Mouse (Mus musculus): ENCODE measurements at regions not wholly inside any gene's neighbourhood (a gene's known extent, or its start where the extent isn't known, plus 50 kb on each side); places are given as distances from the start of the nearest gene placed in this dataset.

GRCm38 (mm10) chr8:127662776-127663499, 599.2 kb downstream of the Pard3 start:
- H3K27me3 ChIP-seq (ENCODE audit: control insufficient read depth, insufficient read depth, insufficient read length): no peaks in the 10 kb centered on the region
- H3K4me3 ChIP-seq: no peak overlapping the region
- H3K36me3 ChIP-seq (ENCODE audit: control insufficient read depth, insufficient read depth): no peaks in the 10 kb centered on the region
- H3ac ChIP-seq (ENCODE audit: control insufficient read depth, insufficient read length): no peak overlapping the region
- TF ChIP-seq POLR2A (IDR thresholded peaks at IDR 0.05; ENCODE audit: insufficient read length, low read depth): no peak
- TF ChIP-seq MYOD1 (IDR thresholded peaks at IDR 0.05; ENCODE audit: control insufficient read depth in 1 of 3, insufficient read length in 2 of 3, low read depth in 2 of 3): no peak
- TF ChIP-seq SRF (IDR thresholded peaks at IDR 0.05; ENCODE audit: control insufficient read depth, insufficient read length, low read depth): no peak
- TF ChIP-seq MAX (IDR thresholded peaks at IDR 0.05; ENCODE audit: low read depth): no peak
- TF ChIP-seq E2F4 (IDR thresholded peaks at IDR 0.05; ENCODE audit: insufficient read depth): no peak
- TF ChIP-seq USF1 (IDR thresholded peaks at IDR 0.05; ENCODE audit: low read depth): no peak
- TF ChIP-seq POLR2AphosphoS2 (IDR thresholded peaks at IDR 0.05; ENCODE audit: insufficient read length, low read depth): no peak
- TF ChIP-seq TCF3 (IDR thresholded peaks at IDR 0.05; ENCODE audit: insufficient read length, low read depth): no peak
- no peak for TF ChIP-seq MYOG (IDR thresholded peaks at IDR 0.05; ENCODE audit: control insufficient read depth in 1 of 3, insufficient read depth in 1 of 3, insufficient read length in 2 of 3, low read depth in 2 of 3)
- no peak for TF ChIP-seq REST (IDR thresholded peaks at IDR 0.05; ENCODE audit: insufficient read depth, insufficient read length)
- no peak for TF ChIP-seq CEBPB (IDR thresholded peaks at IDR 0.05; ENCODE audit: insufficient read depth, poor library complexity, severe bottlenecking)
- TF ChIP-seq TCF12 (IDR thresholded peaks at IDR 0.05; ENCODE audit: insufficient read depth, poor library complexity, severe bottlenecking): no peak
- H3K4me2 ChIP-seq (ENCODE audit: low read depth): no peak overlapping the region
- H3K79me2 ChIP-seq (ENCODE audit: control insufficient read depth, insufficient read depth): no peaks in the 10 kb centered on the region

GRCm38 (mm10) chr8:127666606-127667005, 602.9 kb downstream of the Pard3 start:
- Histone ChIP-seq H3K4me2 (ENCODE audit: low read depth) (no peak overlapping the region), H3ac (ENCODE audit: control insufficient read depth, insufficient read length) (no peak overlapping the region), H3K27me3 (ENCODE audit: control insufficient read depth, insufficient read depth, insufficient read length) (no peaks in the 10 kb centered on the region), H3K36me3 (ENCODE audit: control insufficient read depth, insufficient read depth) (no peaks in the 10 kb centered on the region), H3K79me2 (ENCODE audit: control insufficient read depth, insufficient read depth) (no peaks in the 10 kb centered on the region), H3K4me3 (no peak overlapping the region)
- TF ChIP-seq TCF12 (IDR thresholded peaks at IDR 0.05; ENCODE audit: insufficient read depth, poor library complexity, severe bottlenecking): no peak
- TF ChIP-seq TCF3 (IDR thresholded peaks at IDR 0.05; ENCODE audit: insufficient read length, low read depth): no peak
- TF ChIP-seq POLR2A (IDR thresholded peaks at IDR 0.05; ENCODE audit: insufficient read length, low read depth): no peak
- TF ChIP-seq CEBPB (IDR thresholded peaks at IDR 0.05; ENCODE audit: insufficient read depth, poor library complexity, severe bottlenecking): no peak
- TF ChIP-seq E2F4 (IDR thresholded peaks at IDR 0.05; ENCODE audit: insufficient read depth): no peak
- no peak for TF ChIP-seq MYOG (IDR thresholded peaks at IDR 0.05; ENCODE audit: control insufficient read depth in 1 of 3, insufficient read depth in 1 of 3, insufficient read length in 2 of 3, low read depth in 2 of 3)

- Histone ChIP-seq H3K27me3 (ENCODE audit: control insufficient read depth, insufficient read depth, insufficient read length) (no peaks in the 10 kb centered on the region), H3K4me3 (no peak overlapping the region), H3ac (ENCODE audit: control insufficient read depth, insufficient read length) (no peak overlapping the region), H3K79me2 (ENCODE audit: control insufficient read depth, insufficient read depth) (no peaks in the 10 kb centered on the region), H3K4me2 (ENCODE audit: low read depth) (no peak overlapping the region), H3K36me3 (ENCODE audit: control insufficient read depth, insufficient read depth) (no peaks in the 10 kb centered on the region)
- no peak for TF ChIP-seq E2F4 (IDR thresholded peaks at IDR 0.05; ENCODE audit: insufficient read depth)
Observed at GRCm38 (mm10) chr8:127668991-127669390, 605.3 kb downstream of the Pard3 start.

GRCm38 (mm10) chr8:127674063-127674462, 610.4 kb downstream of the Pard3 start:
- Histone ChIP-seq H3K4me3 (no peak overlapping the region), H3ac (ENCODE audit: control insufficient read depth, insufficient read length) (no peak overlapping the region), H3K36me3 (ENCODE audit: control insufficient read depth, insufficient read depth) (no peaks in the 10 kb centered on the region), H3K27me3 (ENCODE audit: control insufficient read depth, insufficient read depth, insufficient read length) (no peaks in the 10 kb centered on the region), H3K79me2 (ENCODE audit: control insufficient read depth, insufficient read depth) (no peaks in the 10 kb centered on the region), H3K4me2 (ENCODE audit: low read depth) (no peak overlapping the region)
- no peak for TF ChIP-seq E2F4 (IDR thresholded peaks at IDR 0.05; ENCODE audit: insufficient read depth)
- no peak for TF ChIP-seq USF1 (IDR thresholded peaks at IDR 0.05; ENCODE audit: low read depth)
- TF ChIP-seq MYOG (IDR thresholded peaks at IDR 0.05; ENCODE audit: control insufficient read depth in 1 of 3, insufficient read depth in 1 of 3, insufficient read length in 2 of 3, low read depth in 2 of 3): no peak
- no peak for TF ChIP-seq CEBPB (IDR thresholded peaks at IDR 0.05; ENCODE audit: insufficient read depth, poor library complexity, severe bottlenecking)
- TF ChIP-seq REST (IDR thresholded peaks at IDR 0.05; ENCODE audit: insufficient read depth, insufficient read length): no peak
- no peak for TF ChIP-seq POLR2A (IDR thresholded peaks at IDR 0.05; ENCODE audit: insufficient read length, low read depth)
- TF ChIP-seq MYOD1 (IDR thresholded peaks at IDR 0.05; ENCODE audit: control insufficient read depth in 1 of 3, insufficient read length in 2 of 3, low read depth in 2 of 3): no peak

- no peak overlapping the region for H3K4me3 ChIP-seq
- no peaks in the 10 kb centered on the region for H3K36me3 ChIP-seq (ENCODE audit: control insufficient read depth, insufficient read depth)
- H3ac ChIP-seq (ENCODE audit: control insufficient read depth, insufficient read length): no peak overlapping the region
- no peaks in the 10 kb centered on the region for H3K79me2 ChIP-seq (ENCODE audit: control insufficient read depth, insufficient read depth)
- no peak for TF ChIP-seq E2F4 (IDR thresholded peaks at IDR 0.05; ENCODE audit: insufficient read depth)
- no peak for TF ChIP-seq TCF3 (IDR thresholded peaks at IDR 0.05; ENCODE audit: insufficient read length, low read depth)
- no peak for TF ChIP-seq SRF (IDR thresholded peaks at IDR 0.05; ENCODE audit: control insufficient read depth, insufficient read length, low read depth)
- TF ChIP-seq TCF12 (IDR thresholded peaks at IDR 0.05; ENCODE audit: insufficient read depth, poor library complexity, severe bottlenecking): no peak
- TF ChIP-seq POLR2A (IDR thresholded peaks at IDR 0.05; ENCODE audit: insufficient read length, low read depth): no peak
- TF ChIP-seq CEBPB (IDR thresholded peaks at IDR 0.05; ENCODE audit: insufficient read depth, poor library complexity, severe bottlenecking): no peak
- no peak for TF ChIP-seq MYOG (IDR thresholded peaks at IDR 0.05; ENCODE audit: control insufficient read depth in 1 of 3, insufficient read depth in 1 of 3, insufficient read length in 2 of 3, low read depth in 2 of 3)
- TF ChIP-seq POLR2AphosphoS2 (IDR thresholded peaks at IDR 0.05; ENCODE audit: insufficient read length, low read depth): no peak
- no peak for TF ChIP-seq REST (IDR thresholded peaks at IDR 0.05; ENCODE audit: insufficient read depth, insufficient read length)
- TF ChIP-seq MYOD1 (IDR thresholded peaks at IDR 0.05; ENCODE audit: control insufficient read depth in 1 of 3, insufficient read length in 2 of 3, low read depth in 2 of 3): no peak
- TF ChIP-seq USF1 (IDR thresholded peaks at IDR 0.05; ENCODE audit: low read depth): no peak
- no peak for TF ChIP-seq MAX (IDR thresholded peaks at IDR 0.05; ENCODE audit: low read depth)
- no peaks in the 10 kb centered on the region for H3K27me3 ChIP-seq (ENCODE audit: control insufficient read depth, insufficient read depth, insufficient read length)
- H3K4me2 ChIP-seq (ENCODE audit: low read depth): no peak overlapping the region
Observed at GRCm38 (mm10) chr8:127675377-127675776, 611.7 kb downstream of the Pard3 start.

Data from myocyte (in vitro differentiated cells).